Mouse (Mus musculus) ES-E14 (cell line): Measurements from ENCODE around the gene Dkk1.

Experiments used
- CHD2 ChIP-seq: IDR thresholded peaks from 2 replicates; pipeline ENCODE4 v1.6.1; 2014; ENCODE audit warnings: mild to moderate bottlenecking, low read depth, low read length, inconsistent platforms
- HCFC1 ChIP-seq: IDR thresholded peaks from 2 replicates; pipeline ENCODE4 v1.6.1; 2012; ENCODE audit warnings: low read length, inconsistent platforms, borderline replicate concordance; ENCODE audit not compliant: insufficient read depth
- MAFK ChIP-seq: IDR thresholded peaks from 2 replicates; pipeline ENCODE4 v1.6.1; 2014; ENCODE audit warnings: mild to moderate bottlenecking, low read depth, low read length, inconsistent platforms; ENCODE audit not compliant: insufficient read depth
- ZC3H11A ChIP-seq: IDR thresholded peaks from 2 replicates; pipeline ENCODE4 v1.6.1; 2012; ENCODE audit warnings: low read depth, mild to moderate bottlenecking, inconsistent platforms, low read length, borderline replicate concordance
- ZNF384 ChIP-seq: IDR thresholded peaks from 2 replicates; pipeline ENCODE4 v1.6.1; 2012; ENCODE audit warnings: low read depth, low read length, inconsistent platforms

DNA sequence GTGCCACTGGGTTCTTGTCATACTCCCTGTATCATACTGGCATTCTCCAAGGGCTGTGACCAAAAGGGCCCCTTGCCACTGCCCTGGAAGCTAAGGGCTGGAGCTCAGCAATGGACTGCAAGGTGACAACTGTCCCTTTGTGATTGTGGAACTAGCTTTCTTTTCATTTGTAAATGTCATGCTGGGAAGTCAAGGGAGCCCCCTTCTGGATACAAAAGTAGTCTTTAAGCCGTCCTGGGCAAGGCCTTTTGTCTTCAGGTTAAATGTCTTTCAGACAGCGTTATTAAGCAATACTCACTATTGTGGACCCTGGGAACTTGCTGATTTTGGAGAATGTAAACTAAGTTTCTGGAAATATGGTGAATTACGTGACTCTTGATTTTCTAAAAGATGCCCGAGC is 4.3 kb upstream of the Dkk1 start:
- no peak for TF ChIP-seq MAFK
- TF ChIP-seq CHD2, result no peak
- no peak for TF ChIP-seq ZNF384
- TF ChIP-seq ZC3H11A, result no peak
- TF ChIP-seq HCFC1, result no peak
